ENCODE assay signal across 23 mouse cellular contexts in genomic region chr3:102137158-102137557, GRCm38 (mm10). TPM values are rescaled to one million over a fixed set of nuclear protein-coding genes. Genes with fewer than 3 reads are reported as not detected.
DNase-seq lines count a peak whose midpoint lies in the region; ATAC-seq and TF ChIP-seq lines count a peak whose summit lies in the region.
"Had no signal": no experiment of that assay in that cellular context is flagged by ENCODE, and none has a peak within 500 bp of the region (broad histone marks: within the 10 kb centered on the region; RNA-seq: fewer than 3 reads in every experiment).

No protein-coding gene starts in this region.

- no peak for ATAC-seq in forebrain, embryonic 15.5 days (replicated peaks)
- ATAC-seq in limb, embryonic 13.5 days (ENCODE audit: low FRiP score, low read depth): no peak
- peak; percentile 62; the same call in 1 of the 2 replicates for ATAC-seq in midbrain, embryonic 15.5 days (replicated peaks)
- ATAC-seq: intestine, postnatal 0 days had no signal

- no peaks in the 10 kb centered on the region for H3K27me3 ChIP-seq in forebrain, embryonic 15.5 days
- H3K27me3 ChIP-seq in forebrain, embryonic 10.5 days (ENCODE audit: poor library complexity, severe bottlenecking): peaks cover 41% of the 10 kb centered on the region
- no peaks in the 10 kb centered on the region for H3K27me3 ChIP-seq in limb, embryonic 13.5 days
- no peaks in the 10 kb centered on the region for H3K27me3 ChIP-seq in limb, embryonic 10.5 days (ENCODE audit: low read depth, poor library complexity, severe bottlenecking)
- H3K27me3 ChIP-seq in midbrain, embryonic 15.5 days (replicated peaks): no peaks in the 10 kb centered on the region
- no peaks in the 10 kb centered on the region for H3K27me3 ChIP-seq in thymus, adult 2 months (ENCODE audit: control insufficient read depth, insufficient read depth, low read length)
- H3K27me3 ChIP-seq: embryonic facial prominence, embryonic 15.5 days; kidney, embryonic 15.5 days; neural tube, embryonic 12.5 days had no signal

- H3K9ac ChIP-seq in forebrain, embryonic 15.5 days (replicated peaks): no peak overlapping the region
- no peak overlapping the region for H3K9ac ChIP-seq in limb, embryonic 13.5 days
- no peak overlapping the region for H3K9ac ChIP-seq in midbrain, embryonic 15.5 days
- H3K9ac ChIP-seq: embryonic facial prominence, embryonic 15.5 days; kidney, embryonic 15.5 days; neural tube, embryonic 12.5 days had no signal

- peaks cover 12% of the 10 kb centered on the region for H3K4me1 ChIP-seq in forebrain, embryonic 15.5 days
- peaks cover 39% of the 10 kb centered on the region for H3K4me1 ChIP-seq in forebrain, embryonic 10.5 days
- H3K4me1 ChIP-seq in limb, embryonic 13.5 days: peaks cover 11% of the 10 kb centered on the region
- peaks cover 14% of the 10 kb centered on the region for H3K4me1 ChIP-seq in limb, embryonic 10.5 days
- peaks cover 16% of the 10 kb centered on the region; the same call in 1 of the 2 replicates for H3K4me1 ChIP-seq in midbrain, embryonic 15.5 days
- no peaks in the 10 kb centered on the region; the same call in 1 of the 2 replicates for H3K4me1 ChIP-seq in thymus, adult 2 months (replicated peaks; ENCODE audit: control insufficient read depth, insufficient read depth, low read length)

- H3K4me2 ChIP-seq in forebrain, embryonic 15.5 days (replicated peaks): no peak overlapping the region
- no peak overlapping the region for H3K4me2 ChIP-seq in limb, embryonic 13.5 days (replicated peaks)
- H3K4me2 ChIP-seq in midbrain, embryonic 15.5 days: no peak overlapping the region
- H3K4me2 ChIP-seq: embryonic facial prominence, embryonic 15.5 days; heart, embryonic 11.5 days; kidney, embryonic 15.5 days; neural tube, embryonic 12.5 days had no signal

- no peak for TF ChIP-seq POLR2A in thymus, adult 2 months (IDR thresholded peaks at IDR 0.05; ENCODE audit: control insufficient read depth, extremely low read depth, insufficient read depth, low read length, poor library complexity)

- H3K27ac ChIP-seq in forebrain, embryonic 15.5 days (replicated peaks): 0 out of 2 replicates have a peak overlapping the region, but pooled peaks have one; percentile 13
- H3K27ac ChIP-seq in forebrain, embryonic 10.5 days: no peak overlapping the region
- peak overlapping the region; percentile 2; the same call in 1 of the 2 replicates for H3K27ac ChIP-seq in limb, embryonic 13.5 days
- H3K27ac ChIP-seq in limb, embryonic 10.5 days: no peak overlapping the region; the same call in 1 of the 2 replicates
- H3K27ac ChIP-seq in midbrain, embryonic 15.5 days: peak overlapping the region; percentile 67
- H3K27ac ChIP-seq in thymus, adult 2 months (ENCODE audit: control insufficient read depth, insufficient read depth, low read length): no peak overlapping the region
- H3K27ac ChIP-seq: embryonic facial prominence, embryonic 15.5 days; neural tube, embryonic 12.5 days had no signal

- DNase-seq in forebrain, embryonic 10.5 days (ENCODE audit: extremely low spot score, low spot score): no peak
- DNase-seq in limb, embryonic 10.5 days (ENCODE audit: low spot score): no peak
- DNase-seq in brain, adult 2 months (ENCODE audit: low read depth, low spot score): peak; percentile 18
- no peak for DNase-seq in thymus, adult 2 months
- DNase-seq in kidney, adult 8-10 months: no peak
- DNase-seq: adrenal gland, postnatal 10 days; cerebellum, adult 9-10 months; kidney, postnatal 36 days; left cerebral cortex, postnatal 4 days; retina, postnatal 1 day; right cerebral cortex, postnatal 25 days; spleen, adult 18-20 months; thymus, adult 18-20 months; thymus, postnatal 4 days had no signal

- H3K9me3 ChIP-seq in forebrain, embryonic 15.5 days: no peaks in the 10 kb centered on the region
- H3K9me3 ChIP-seq in forebrain, embryonic 10.5 days: no peaks in the 10 kb centered on the region
- no peaks in the 10 kb centered on the region for H3K9me3 ChIP-seq in limb, embryonic 13.5 days
- H3K9me3 ChIP-seq in limb, embryonic 10.5 days (replicated peaks): no peaks in the 10 kb centered on the region
- H3K9me3 ChIP-seq in midbrain, embryonic 15.5 days: no peaks in the 10 kb centered on the region
- H3K9me3 ChIP-seq: embryonic facial prominence, embryonic 15.5 days; kidney, embryonic 15.5 days; neural tube, embryonic 12.5 days had no signal

- 68% methylated on average over 10 of the region's 10 CpGs for WGBS in forebrain, embryonic 15.5 days
- WGBS in forebrain, embryonic 10.5 days: 88% methylated on average over 10 of the region's 10 CpGs
- 81% methylated on average over 10 of the region's 10 CpGs for WGBS in limb, embryonic 13.5 days
- WGBS in limb, embryonic 10.5 days: 79% methylated on average over 10 of the region's 10 CpGs
- WGBS in midbrain, embryonic 15.5 days: 51% methylated on average over 10 of the region's 10 CpGs
- 87% methylated on average over 10 of the region's 10 CpGs for WGBS in thymus, adult 2 months

- no peaks in the 10 kb centered on the region for H3K36me3 ChIP-seq in forebrain, embryonic 15.5 days
- no peaks in the 10 kb centered on the region for H3K36me3 ChIP-seq in forebrain, embryonic 10.5 days (replicated peaks)
- H3K36me3 ChIP-seq in limb, embryonic 13.5 days: no peaks in the 10 kb centered on the region
- H3K36me3 ChIP-seq in limb, embryonic 10.5 days: no peaks in the 10 kb centered on the region
- no peaks in the 10 kb centered on the region for H3K36me3 ChIP-seq in midbrain, embryonic 15.5 days (replicated peaks)
- no peaks in the 10 kb centered on the region for H3K36me3 ChIP-seq in thymus, adult 2 months (ENCODE audit: control insufficient read depth, insufficient read depth, low read length)
- H3K36me3 ChIP-seq: embryonic facial prominence, embryonic 15.5 days; kidney, embryonic 15.5 days; neural tube, embryonic 12.5 days had no signal

- no peak overlapping the region for H3K4me3 ChIP-seq in forebrain, embryonic 15.5 days
- H3K4me3 ChIP-seq in forebrain, embryonic 10.5 days: no peak overlapping the region
- H3K4me3 ChIP-seq in limb, embryonic 13.5 days: no peak overlapping the region
- H3K4me3 ChIP-seq in limb, embryonic 10.5 days: no peak overlapping the region
- no peak overlapping the region for H3K4me3 ChIP-seq in midbrain, embryonic 15.5 days
- no peak overlapping the region for H3K4me3 ChIP-seq in thymus, adult 2 months (ENCODE audit: control insufficient read depth, insufficient read depth, low read length)
- H3K4me3 ChIP-seq: embryonic facial prominence, embryonic 15.5 days; kidney, embryonic 15.5 days; neural tube, embryonic 12.5 days had no signal

- TF ChIP-seq CTCF in thymus, adult 2 months (IDR thresholded peaks at IDR 0.05; ENCODE audit: borderline replicate concordance, control insufficient read depth, extremely low read depth, insufficient read depth, low read length, poor library complexity): no peak

RNA-seq across cellular contexts. Expression of gene Casq2, which starts 50.9 kb away (rescaled TPM):
- 0.13 and 0.19 TPM in 2 replicates for polyA plus RNA-seq in forebrain, embryonic 15.5 days (2015; fragmentation: Nextera tagmentation; extraction: Ambion mirVana)
- not detected in 2 replicates for polyA plus RNA-seq in forebrain, embryonic 10.5 days (2016; fragmentation: Nextera tagmentation; extraction: Ambion mirVana)
- polyA plus RNA-seq in limb, embryonic 13.5 days (2015; fragmentation: Nextera tagmentation; extraction: Ambion mirVana): 35.1 and 38.5 TPM in 2 replicates
- 0.08 and 0.28 TPM in 2 replicates for polyA plus RNA-seq in limb, embryonic 10.5 days (2016; fragmentation: Nextera tagmentation; extraction: Ambion mirVana)
- 0.22 and 0.25 TPM in 2 replicates for polyA plus RNA-seq in midbrain, embryonic 15.5 days (2015; fragmentation: Nextera tagmentation; extraction: Ambion mirVana)
- 0.82 and 10.1 TPM in 2 replicates for polyA plus RNA-seq in thymus, adult 2 months (2012; rRNA removed)
- polyA plus RNA-seq: liver, adult 2 months had no signal

Comparison
In these comparisons a context has a peak if more than half of its experiments do, and no peak if none do; other contexts are left out.
1. H3K27ac ChIP-seq: peak in forebrain, embryonic 15.5 days (single experiment), limb, embryonic 13.5 days (single experiment) and midbrain, embryonic 15.5 days (single experiment); none in forebrain, embryonic 10.5 days (single experiment), limb, embryonic 10.5 days (single experiment) and thymus, adult 2 months (single experiment).